Mouse (Mus musculus) ES-Bruce4 (cell line): ENCODE results near the gene Tnfrsf21.

Source experiments
- CTCF ChIP-seq: IDR thresholded peaks from one replicate; pipeline ENCODE4 v1.8.1; 2011; ENCODE audit warnings: low read depth, low read length
- EP300 ChIP-seq: IDR thresholded peaks from 2 replicates; pipeline ENCODE4 v1.6.1; 2011; ENCODE audit warnings: low read depth, low read length; ENCODE audit not compliant: insufficient read depth
- POLR2A ChIP-seq: IDR thresholded peaks from one replicate; pipeline ENCODE4 v1.8.1; 2011; ENCODE audit warnings: low read length; ENCODE audit not compliant: insufficient read depth

- TF ChIP-seq CTCF (no peak), EP300 (no peak), POLR2A (no peak)
Measured at GRCm38 (mm10) chr17:43022056-43022455, 5.7 kb downstream of the Tnfrsf21 start.
